Mouse (Mus musculus): ENCODE data around the gene a.

GRCm38 (mm10) chr2:154779648-154780047 lies 11.6 kb upstream of the a start:
- TF ChIP-seq CTCF (conservative IDR thresholded peaks at IDR 0.05; ENCODE audit: insufficient read depth, insufficient read length, low read depth, low read length) (no peak), POLR2A (IDR thresholded peaks at IDR 0.05; ENCODE audit: low read depth, low read length) (no peak)
